Mouse (Mus musculus) bone marrow, adult 2 months (tissue): Measurements from ENCODE around the gene 2410004P03Rik.

Source experiments
- CTCF ChIP-seq: fragments of 200-500 bp; IDR thresholded peaks from 2 replicates; pipeline ENCODE4 v1.5.1; 2011; ENCODE audit warnings: low read length, control low read depth; ENCODE audit not compliant: control insufficient read depth, insufficient read depth
- POLR2A ChIP-seq: fragments of 200-500 bp; IDR thresholded peaks from 2 replicates; pipeline ENCODE4 v1.6.1; 2011; ENCODE audit warnings: low read depth, mild to moderate bottlenecking, control low read depth, low read length, borderline replicate concordance; ENCODE audit not compliant: control insufficient read depth

DNA sequence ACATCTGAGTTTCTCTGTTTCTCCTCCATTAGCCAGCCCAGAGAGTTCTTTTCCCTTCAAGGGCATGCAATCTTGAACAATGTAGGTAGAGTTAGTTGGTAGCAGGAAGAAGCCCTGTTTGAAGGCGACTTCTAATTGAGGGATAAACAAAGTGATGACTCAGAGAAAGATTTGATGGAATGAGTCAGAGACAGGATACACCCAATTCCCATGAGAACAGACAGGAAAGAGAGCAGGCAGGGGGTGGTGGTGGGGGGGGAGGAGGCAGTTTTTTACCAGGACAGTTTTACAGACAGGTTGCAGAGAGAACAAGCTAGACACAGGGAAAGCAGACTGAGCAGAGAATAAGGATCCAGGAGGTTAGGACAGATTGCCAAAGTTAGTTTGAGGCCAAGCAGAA lies 29.0 kb upstream of the 2410004P03Rik start:
- TF ChIP-seq CTCF: no peak
- no peak for TF ChIP-seq POLR2A
